Mouse (Mus musculus): ENCODE measurements around the gene Gdpd5. TPM values are rescaled to one million over a fixed set of nuclear protein-coding genes. Genes with fewer than 3 reads are reported as not detected.

The Gdpd5 gene
- polyA plus RNA-seq, 1 experiment = 3.7 TPM

- H3K9me3 ChIP-seq = peaks cover 2% of the 10 kb centered on the region; the same call in 1 of the 2 replicates
- H3K36me3 ChIP-seq (replicated peaks; ENCODE audit: low read length) = no peaks in the 10 kb centered on the region
- TF ChIP-seq FLI1 (IDR thresholded peaks at IDR 0.05; ENCODE audit: low read length) (no peak), GATA1 (IDR thresholded peaks at IDR 0.05; ENCODE audit: borderline replicate concordance, low read length) (no peak)
- H3K27me3 ChIP-seq (replicated peaks) = peaks cover 59% of the 10 kb centered on the region
- H3K4me1 ChIP-seq = peaks cover 14% of the 10 kb centered on the region
- H3K4me3 ChIP-seq (replicated peaks) = no peak overlapping the region
Measured at GRCm38 (mm10) chr7:99415045-99415444, 33.8 kb downstream of the Gdpd5 start.

- peaks cover 10% of the 10 kb centered on the region for H3K4me1 ChIP-seq
- TF ChIP-seq GATA1 (IDR thresholded peaks at IDR 0.05; ENCODE audit: borderline replicate concordance, low read length) (no peak), FLI1 (IDR thresholded peaks at IDR 0.05; ENCODE audit: low read length) (no peak)
- no peaks in the 10 kb centered on the region for H3K36me3 ChIP-seq (replicated peaks; ENCODE audit: low read length)
Measured at GRCm38 (mm10) chr7:99419311-99419710, 38.1 kb downstream of the Gdpd5 start.

GRCm38 (mm10) chr7:99421006-99421405 lies 39.8 kb downstream of the Gdpd5 start:
- TF ChIP-seq GATA1 (IDR thresholded peaks at IDR 0.05; ENCODE audit: borderline replicate concordance, low read length) (no peak), FLI1 (IDR thresholded peaks at IDR 0.05; ENCODE audit: low read length) (no peak)
- H3K9me3 ChIP-seq = no peaks in the 10 kb centered on the region
- peaks cover 74% of the 10 kb centered on the region for H3K27me3 ChIP-seq (replicated peaks)
- no peaks in the 10 kb centered on the region for H3K36me3 ChIP-seq (replicated peaks; ENCODE audit: low read length)
- no peak overlapping the region for H3K4me3 ChIP-seq (replicated peaks)
- no peaks in the 10 kb centered on the region for H3K4me1 ChIP-seq

More at GRCm38 (mm10) chr7:99419311-99419710, 38.1 kb downstream of the Gdpd5 start:
- Histone ChIP-seq H3K9me3 (no peaks in the 10 kb centered on the region), H3K27me3 (replicated peaks) (peaks cover 69% of the 10 kb centered on the region), H3K4me3 (replicated peaks) (no peak overlapping the region)

GRCm38 (mm10) chr7:99424538-99425155 lies 43.4 kb downstream of the Gdpd5 start:
- Histone ChIP-seq H3K4me1 (peaks cover 11% of the 10 kb centered on the region), H3K36me3 (replicated peaks; ENCODE audit: low read length) (no peaks in the 10 kb centered on the region), H3K27me3 (replicated peaks) (peaks cover 92% of the 10 kb centered on the region), H3K4me3 (replicated peaks) (no peak overlapping the region), H3K9me3 (no peaks in the 10 kb centered on the region)
- no peak for TF ChIP-seq GATA1 (IDR thresholded peaks at IDR 0.05; ENCODE audit: borderline replicate concordance, low read length)
- no peak for TF ChIP-seq FLI1 (IDR thresholded peaks at IDR 0.05; ENCODE audit: low read length)

GRCm38 (mm10) chr7:99425706-99426105 lies 44.5 kb downstream of the Gdpd5 start:
- Histone ChIP-seq H3K36me3 (replicated peaks; ENCODE audit: low read length) (no peaks in the 10 kb centered on the region), H3K4me3 (replicated peaks) (no peak overlapping the region), H3K4me1 (peaks cover 15% of the 10 kb centered on the region), H3K27me3 (replicated peaks) (peaks cover 91% of the 10 kb centered on the region), H3K9me3 (no peaks in the 10 kb centered on the region)
- TF ChIP-seq GATA1 (IDR thresholded peaks at IDR 0.05; ENCODE audit: borderline replicate concordance, low read length) (no peak), FLI1 (IDR thresholded peaks at IDR 0.05; ENCODE audit: low read length) (no peak)

GRCm38 (mm10) chr7:99427031-99427430 lies 45.8 kb downstream of the Gdpd5 start:
- no peak for TF ChIP-seq FLI1 (IDR thresholded peaks at IDR 0.05; ENCODE audit: low read length)
- no peak for TF ChIP-seq GATA1 (IDR thresholded peaks at IDR 0.05; ENCODE audit: borderline replicate concordance, low read length)
- H3K4me3 ChIP-seq (replicated peaks) = no peak overlapping the region
- H3K9me3 ChIP-seq = no peaks in the 10 kb centered on the region
- H3K27me3 ChIP-seq (replicated peaks) = peaks cover 91% of the 10 kb centered on the region
- H3K4me1 ChIP-seq = peaks cover 20% of the 10 kb centered on the region
- no peaks in the 10 kb centered on the region for H3K36me3 ChIP-seq (replicated peaks; ENCODE audit: low read length)

GRCm38 (mm10) chr7:99427987-99428386 lies 46.8 kb downstream of the Gdpd5 start:
- H3K4me3 ChIP-seq (replicated peaks) = no peak overlapping the region
- no peaks in the 10 kb centered on the region for H3K36me3 ChIP-seq (replicated peaks; ENCODE audit: low read length)
- H3K4me1 ChIP-seq = peaks cover 30% of the 10 kb centered on the region
- H3K27me3 ChIP-seq (replicated peaks) = peaks cover 92% of the 10 kb centered on the region
- H3K9me3 ChIP-seq = no peaks in the 10 kb centered on the region
- TF ChIP-seq FLI1 (IDR thresholded peaks at IDR 0.05; ENCODE audit: low read length) (no peak), GATA1 (IDR thresholded peaks at IDR 0.05; ENCODE audit: borderline replicate concordance, low read length) (no peak)

GRCm38 (mm10) chr7:99428836-99429235 lies 47.6 kb downstream of the Gdpd5 start:
- TF ChIP-seq GATA1 (IDR thresholded peaks at IDR 0.05; ENCODE audit: borderline replicate concordance, low read length) (no peak), FLI1 (IDR thresholded peaks at IDR 0.05; ENCODE audit: low read length) (no peak)
- H3K27me3 ChIP-seq (replicated peaks) = peaks cover 93% of the 10 kb centered on the region
- no peaks in the 10 kb centered on the region for H3K9me3 ChIP-seq
- no peaks in the 10 kb centered on the region for H3K36me3 ChIP-seq (replicated peaks; ENCODE audit: low read length)
- H3K4me1 ChIP-seq = peaks cover 34% of the 10 kb centered on the region
- H3K4me3 ChIP-seq (replicated peaks) = no peak overlapping the region

GRCm38 (mm10) chr7:99429786-99430185 lies 48.6 kb downstream of the Gdpd5 start:
- H3K27me3 ChIP-seq (replicated peaks) = peaks cover 93% of the 10 kb centered on the region
- H3K9me3 ChIP-seq = no peaks in the 10 kb centered on the region
- H3K4me1 ChIP-seq = peaks cover 41% of the 10 kb centered on the region
- no peak for TF ChIP-seq FLI1 (IDR thresholded peaks at IDR 0.05; ENCODE audit: low read length)
- no peak for TF ChIP-seq GATA1 (IDR thresholded peaks at IDR 0.05; ENCODE audit: borderline replicate concordance, low read length)
- H3K4me3 ChIP-seq (replicated peaks) = no peak overlapping the region
- H3K36me3 ChIP-seq (replicated peaks; ENCODE audit: low read length) = no peaks in the 10 kb centered on the region

GRCm38 (mm10) chr7:99430246-99430645 lies 49.0 kb downstream of the Gdpd5 start:
- H3K4me3 ChIP-seq (replicated peaks) = no peak overlapping the region
- H3K36me3 ChIP-seq (replicated peaks; ENCODE audit: low read length) = no peaks in the 10 kb centered on the region
- H3K9me3 ChIP-seq = no peaks in the 10 kb centered on the region
- no peak for TF ChIP-seq FLI1 (IDR thresholded peaks at IDR 0.05; ENCODE audit: low read length)
- no peak for TF ChIP-seq GATA1 (IDR thresholded peaks at IDR 0.05; ENCODE audit: borderline replicate concordance, low read length)
- H3K4me1 ChIP-seq = peaks cover 46% of the 10 kb centered on the region
- peaks cover 93% of the 10 kb centered on the region for H3K27me3 ChIP-seq (replicated peaks)
